In genomic region chr15:103454449-103454848, GRCm38 (mm10) we compare ENCODE assay signal across 19 mouse cellular contexts. TPM values are rescaled to one million over a fixed set of nuclear protein-coding genes. Genes with fewer than 3 reads are reported as not detected.
A peak's percentile ranks its signal among the peaks of the same experiment; 100 is the strongest.
DNase-seq lines count a peak whose midpoint lies in the region; TF ChIP-seq lines count a peak whose summit lies in the region.
"Had no signal": no experiment of that assay in that cellular context is flagged by ENCODE, and none has a peak within 500 bp of the region (broad histone marks: within the 10 kb centered on the region; RNA-seq: fewer than 3 reads in every experiment).

No protein-coding gene starts in this region.

- no peak for TF ChIP-seq POLR2A in lung, adult 2 months (IDR thresholded peaks at IDR 0.05; ENCODE audit: borderline replicate concordance, extremely low read depth, low read depth, low read length)
- TF ChIP-seq POLR2A in bone marrow macrophage, adult 2 months (IDR thresholded peaks at IDR 0.05; ENCODE audit: borderline replicate concordance, low read depth, low read length) = no peak

- WGBS in lung, adult 2 months = 61% methylated on average over 6 of the region's 6 CpGs
- 8% methylated on average over 6 of the region's 6 CpGs for WGBS in macrophage (ENCODE audit: missing documents)

- TF ChIP-seq CTCF in lung, adult 2 months (IDR thresholded peaks at IDR 0.05; ENCODE audit: insufficient read depth, low read length) = no peak
- no peak for TF ChIP-seq CTCF in bone marrow macrophage, adult 2 months (IDR thresholded peaks at IDR 0.05; ENCODE audit: low read depth, low read length)

- peaks cover 37% of the 10 kb centered on the region; the same call in 1 of the 2 replicates for H3K36me3 ChIP-seq in macrophage (ENCODE audit: inconsistent target)
- H3K36me3 ChIP-seq: forebrain, embryonic 15.5 days; heart, embryonic 12.5 days; hindbrain, embryonic 15.5 days; limb, embryonic 10.5 days had no signal

- peaks cover 59% of the 10 kb centered on the region for H3K79me2 ChIP-seq in macrophage (ENCODE audit: inconsistent target)

- peak overlapping the region; percentile 29 for H3K4me3 ChIP-seq in lung, adult 2 months (replicated peaks; ENCODE audit: extremely low read depth, low read depth, low read length)
- H3K4me3 ChIP-seq in bone marrow macrophage, adult 2 months (ENCODE audit: insufficient read depth, low read length) = peak overlapping the region; percentile 95
- H3K4me3 ChIP-seq in macrophage (ENCODE audit: inconsistent target) = peak overlapping the region; percentile 75
- H3K4me3 ChIP-seq: forebrain, embryonic 15.5 days; heart, embryonic 12.5 days; hindbrain, embryonic 15.5 days; limb, embryonic 10.5 days had no signal

- DNase-seq in lung, adult 2 months = no peak
- no peak for DNase-seq in lung, postnatal 4 days
- DNase-seq in B cell, adult 2 months = peak; percentile 28 to 33
- no peak for DNase-seq in retina, embryonic 14.5 days (ENCODE audit: low spot score)
- DNase-seq in urinary bladder, postnatal 4 days (ENCODE audit: low spot score in 2 of 2) = no peak
- DNase-seq: adrenal gland, postnatal 14 days; cerebellum, adult 11 months; gastrocnemius, postnatal 14 days; lung, postnatal 14 days; right cerebral cortex, postnatal 14 days had no signal

- H3K4me1 ChIP-seq in lung, adult 2 months (ENCODE audit: control insufficient read depth, insufficient read depth, low read length) = no peaks in the 10 kb centered on the region
- peaks cover 9% of the 10 kb centered on the region for H3K4me1 ChIP-seq in bone marrow macrophage, adult 2 months (ENCODE audit: control insufficient read depth, insufficient read depth, low read length)
- H3K4me1 ChIP-seq: forebrain, embryonic 15.5 days; heart, embryonic 12.5 days; hindbrain, embryonic 15.5 days; limb, embryonic 10.5 days had no signal

- H3K27ac ChIP-seq in bone marrow macrophage, adult 2 months (ENCODE audit: insufficient read depth, low read depth, low read length) = peak overlapping the region; percentile 84
- H3K27ac ChIP-seq in macrophage = peak overlapping the region; percentile 85
- H3K27ac ChIP-seq: forebrain, embryonic 15.5 days; hindbrain, embryonic 15.5 days; kidney, postnatal 0 days; limb, embryonic 10.5 days had no signal

RNA-seq across cellular contexts. Expression of gene Nckap1l, which starts 0.9 kb away (rescaled TPM):
- polyA plus RNA-seq in lung, adult 2 months (2012; rRNA removed) = 12.4 and 18.3 TPM in 2 replicates
- polyA plus RNA-seq in bone marrow macrophage, adult 2 months (2012; ENCODE audit: insufficient read depth, insufficient read length, missing spikeins) = 330 and 354 TPM in 2 replicates
- total RNA-seq in macrophage (2018; cell fraction: chromatin; rRNA removed) = 1,000 to 10,000 TPM in 12 of 26 experiments, 100 to 1,000 TPM in 14; 735 to 2,155 (median 938) TPM
- 100 to 1,000 TPM; 243 to 406 (median 320) TPM for total RNA-seq in macrophage (2018; cell fraction: cytosol; rRNA removed)
- total RNA-seq in macrophage (2018; cell fraction: nucleus; rRNA removed) = 1,000 to 10,000 TPM in 1 of 26 experiments, 100 to 1,000 TPM in 25; 403 to 1,047 (median 492) TPM
- 290 to 353 TPM (median 316 TPM) in 3 replicates for polyA plus RNA-seq in macrophage (2018)

RNA-seq across cellular contexts. Expression of gene Gtsf2, which starts 6.2 kb away (rescaled TPM):
- polyA plus RNA-seq in lung, adult 2 months (2012; rRNA removed) = not detected in 2 replicates
- polyA plus RNA-seq in bone marrow macrophage, adult 2 months (2012; ENCODE audit: insufficient read depth, insufficient read length, missing spikeins) = not detected in 2 replicates
- not detected for total RNA-seq in macrophage (2018; cell fraction: chromatin; rRNA removed)
- not detected for total RNA-seq in macrophage (2018; cell fraction: cytosol; rRNA removed)
- not detected for total RNA-seq in macrophage (2018; cell fraction: nucleus; rRNA removed)
- not detected in 3 replicates for polyA plus RNA-seq in macrophage (2018)
- total RNA-seq: adrenal gland, postnatal 14 days; gastrocnemius, postnatal 14 days; layer of hippocampus, postnatal 14 days had no signal
- polyA plus RNA-seq: forebrain, embryonic 15.5 days; heart, embryonic 12.5 days; kidney, postnatal 0 days; limb, embryonic 10.5 days had no signal

RNA-seq across cellular contexts. Expression of gene Gtsf1, which starts 24.2 kb away (rescaled TPM):
- polyA plus RNA-seq in lung, adult 2 months (2012; rRNA removed) = not detected in 2 replicates
- not detected in 2 replicates for polyA plus RNA-seq in bone marrow macrophage, adult 2 months (2012; ENCODE audit: insufficient read depth, insufficient read length, missing spikeins)
- total RNA-seq in macrophage (2018; cell fraction: chromatin; rRNA removed) = not detected
- total RNA-seq in macrophage (2018; cell fraction: cytosol; rRNA removed) = not detected
- not detected for total RNA-seq in macrophage (2018; cell fraction: nucleus; rRNA removed)
- polyA plus RNA-seq in macrophage (2018) = not detected in 3 replicates
- total RNA-seq: adrenal gland, postnatal 14 days; gastrocnemius, postnatal 14 days; layer of hippocampus, postnatal 14 days; monocyte, adult 5-6 weeks had no signal
- polyA plus RNA-seq: forebrain, embryonic 15.5 days; hindbrain, embryonic 15.5 days; kidney, postnatal 0 days; limb, embryonic 10.5 days had no signal

RNA-seq across cellular contexts. Expression of gene Pde1b, which starts 48.4 kb away (rescaled TPM):
- polyA plus RNA-seq in lung, adult 2 months (2012; rRNA removed) = 6.8 and 8.0 TPM in 2 replicates
- 49.4 and 63.6 TPM in 2 replicates for polyA plus RNA-seq in bone marrow macrophage, adult 2 months (2012; ENCODE audit: insufficient read depth, insufficient read length, missing spikeins)
- 1,000 to 10,000 TPM in 2 of 26 experiments, 100 to 1,000 TPM in 24; 472 to 1,466 (median 641) TPM for total RNA-seq in macrophage (2018; cell fraction: chromatin; rRNA removed)
- 10 to 100 TPM in 9 of 26 experiments, 1 to 10 TPM in 17; 3.8 to 25.8 (median 7.4) TPM for total RNA-seq in macrophage (2018; cell fraction: cytosol; rRNA removed)
- total RNA-seq in macrophage (2018; cell fraction: nucleus; rRNA removed) = 100 to 1,000 TPM; 123 to 577 (median 231) TPM
- polyA plus RNA-seq in macrophage (2018) = 11.3 to 21.5 TPM (median 12.8 TPM) in 3 replicates

Comparison
In these comparisons a context has a peak if more than half of its experiments do, and no peak if none do; other contexts are left out.
1. DNase-seq: peak in B cell, adult 2 months (2 of 2); none in lung, adult 2 months (single experiment), lung, postnatal 4 days (0 of 2), retina, embryonic 14.5 days (single experiment) and urinary bladder, postnatal 4 days (0 of 2).
2. H3K4me3 ChIP-seq: peak in every context shown above with its lines; median percentile 95 in bone marrow macrophage, adult 2 months; 75 in macrophage; 29 in lung, adult 2 months.
3. RNA of gene Nckap1l, which starts 0.9 kb away (polyA plus RNA-seq): 330 to 354 TPM in bone marrow macrophage, adult 2 months and 290 to 353 TPM in macrophage; 12.4 to 18.3 TPM in lung, adult 2 months; every median in the first group is over 10 times any median in the second.